Mouse (Mus musculus): ENCODE measurements around the gene Nr1i3.

GRCm38 (mm10) chr1:171251594-171252324, 38.0 kb downstream of the Nr1i3 start:
- peak; percentile 78 for TF ChIP-seq POLR2A (IDR thresholded peaks at IDR 0.05; ENCODE audit: low read depth, low read length)
- TF ChIP-seq CTCF (IDR thresholded peaks at IDR 0.05; ENCODE audit: borderline replicate concordance, insufficient read depth, low read length): no peak

Measured in embryonic fibroblast, embryonic 13.5 days (primary cell).